Mouse (Mus musculus) monocyte, adult 59 days (primary cell): ENCODE results near the gene Gm7978. TPM values are rescaled to one million over a fixed set of nuclear protein-coding genes. Genes with fewer than 3 reads are reported as not detected.

Experiments
- total RNA-seq, 2 experiments: library from RNA; stranded (reverse); gene quantifications; one replicate each; pipeline ENCODE4 v1.2.4; 2023

Gm7978 gene
- not detected for total RNA-seq

GRCm38 (mm10) chr5:95736073-95736472 is at the start of gene Gm7978:
Gene Gm7978 (minus strand): TSS chr5:95736173.

GRCm38 (mm10) chr5:95775690-95776089 is 39.7 kb upstream of the Gm7978 start, which contains the start of gene E330014E10Rik:
Gene E330014E10Rik (plus strand): TSS chr5:95775990.

GRCm38 (mm10) chr5:95741714-95742113 is 5.7 kb upstream of the Gm7978 start, which contains the start of gene Gm7982:
Gene Gm7982 (plus strand): TSS chr5:95742014.

Other genes with a start within 250 kb of the Gm7978 start
- gene Gm3286, start 225.4 kb downstream of the Gm7978 start, total RNA-seq = not detected
- gene Gm7971, start 141.3 kb downstream of the Gm7978 start, total RNA-seq = not detected
- not detected for gene Gm7982, start 5.8 kb upstream of the Gm7978 start, total RNA-seq
- gene E330014E10Rik, start 39.8 kb upstream of the Gm7978 start, total RNA-seq = not detected
- gene Cxcl13, start 220.8 kb upstream of the Gm7978 start, total RNA-seq = 1 to 10 TPM; 1.7 to 5.2 TPM